Mouse (Mus musculus) midbrain, embryonic 10.5 days (tissue): ENCODE measurements around the gene Tmem132c. TPM values are rescaled to one million over a fixed set of nuclear protein-coding genes. Genes with fewer than 3 reads are reported as not detected.

ENCODE experiments used
- DNase-seq: peaks from one replicate; pipeline ENCODE4 v3.0.0-alpha.2; 2017; ENCODE audit warnings: low spot score
- H3K27ac ChIP-seq: fragments of 300-500 bp; sonication (generic); replicated peaks from 2 replicates; pipeline ENCODE4 v1.5.1; 2016; ENCODE audit warnings: mild to moderate bottlenecking
- H3K27me3 ChIP-seq: fragments of 300-500 bp; sonication (generic); 2 replicates; pipeline ENCODE4 v1.6.1; 2016; ENCODE audit warnings: low read depth, mild to moderate bottlenecking; ENCODE audit not compliant: poor library complexity, severe bottlenecking
- H3K36me3 ChIP-seq: fragments of 300-500 bp; sonication (generic); 2 replicates; pipeline ENCODE4 v1.6.1; 2016; ENCODE audit warnings: mild to moderate bottlenecking, moderate library complexity
- H3K4me1 ChIP-seq: fragments of 300-500 bp; sonication (generic); 2 replicates; pipeline ENCODE4 v1.6.1; 2016
- H3K4me3 ChIP-seq: fragments of 300-500 bp; sonication (generic); 2 replicates; pipeline ENCODE4 v1.5.1; 2016; ENCODE audit warnings: mild to moderate bottlenecking, moderate library complexity
- H3K9me3 ChIP-seq: fragments of 300-500 bp; sonication (generic); replicated peaks from 2 replicates; pipeline ENCODE4 v1.6.1; 2016; ENCODE audit warnings: mild to moderate bottlenecking
- WGBS: fragments of 180-500 bp; shearing (Covaris S2); methylation state at CpG from one replicate; pipeline ENCODE4 v1.1.7; 2016; 5-methylcytosine and 5-hydroxymethylcytosine counted together
- polyA plus RNA-seq: library from polyadenylated mRNA; unstranded; fragments of >200 nt; fragmentation: Nextera tagmentation; extraction: Ambion mirVana; gene quantifications from 2 replicates; pipeline ENCODE4 v1.2.1, GENCODE M21; 2016

Gene Tmem132c
- polyA plus RNA-seq, 1 experiment from 2014 or later, result 34.0 TPM

DNA sequence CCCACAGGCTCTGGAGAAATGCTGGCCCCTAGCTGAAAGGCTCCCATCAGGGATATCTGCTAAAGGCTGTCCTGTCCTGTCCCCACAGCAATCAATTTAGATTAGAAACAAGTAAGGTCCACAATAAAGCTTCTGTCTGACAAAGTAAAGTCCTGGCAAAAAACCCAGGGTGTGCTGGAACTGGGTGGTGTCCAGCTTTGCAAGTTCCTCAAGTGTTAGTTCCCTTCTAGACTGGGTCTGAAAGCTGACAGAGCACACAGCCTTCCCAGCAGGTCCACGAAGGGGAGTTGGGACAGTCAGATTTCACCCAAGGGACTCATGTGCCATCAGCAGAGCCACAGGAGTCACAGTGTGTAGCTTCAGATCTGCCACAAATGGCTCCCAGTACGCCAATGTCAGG, 365.9 kb downstream of the Tmem132c start:
- H3K4me3 ChIP-seq, result no peak overlapping the region
- DNase-seq, result no peak
- no peaks in the 10 kb centered on the region for H3K27me3 ChIP-seq
- WGBS, result 89% methylated on average over 2 of the region's 2 CpGs
- H3K9me3 ChIP-seq, result no peaks in the 10 kb centered on the region
- peaks cover 68% of the 10 kb centered on the region for H3K36me3 ChIP-seq
- H3K27ac ChIP-seq, result no peak overlapping the region
- H3K4me1 ChIP-seq, result 0 out of 2 replicates have a peak, but pooled peaks cover 5% of the 10 kb centered on the region

DNA sequence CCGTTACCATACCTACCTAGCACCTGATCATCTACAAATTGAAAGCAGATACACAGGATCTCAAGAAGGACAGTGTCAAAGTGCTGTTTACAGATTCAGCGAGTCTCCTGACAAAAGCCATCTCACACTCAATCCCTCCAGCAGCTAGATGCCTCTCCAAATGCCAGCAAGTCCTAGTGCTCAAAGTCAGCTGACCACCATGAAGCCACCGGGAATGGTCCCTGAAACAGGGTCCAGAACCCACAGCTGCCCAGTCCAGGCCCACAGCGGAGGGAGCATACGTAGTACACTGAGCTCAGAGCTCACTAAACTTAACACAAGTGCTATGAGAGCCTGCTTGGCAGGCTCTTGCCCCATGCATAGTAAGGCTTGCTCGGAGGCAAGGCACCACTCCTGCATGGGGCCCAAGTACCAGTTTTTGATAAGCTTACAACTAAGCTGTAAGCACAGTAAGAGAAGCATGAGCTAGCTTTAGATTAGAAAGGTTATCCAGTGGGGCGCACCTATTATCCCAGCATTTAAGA, 367.6 kb downstream of the Tmem132c start:
- peaks cover 50% of the 10 kb centered on the region for H3K36me3 ChIP-seq
- 0 out of 2 replicates have a peak, but pooled peaks cover 7% of the 10 kb centered on the region for H3K4me1 ChIP-seq
- no peak overlapping the region for H3K4me3 ChIP-seq
- no peaks in the 10 kb centered on the region for H3K27me3 ChIP-seq
- H3K27ac ChIP-seq, result no peak overlapping the region
- H3K9me3 ChIP-seq, result no peaks in the 10 kb centered on the region
- DNase-seq, result no peak
- WGBS, result 90% methylated on average over 7 of the region's 7 CpGs

DNA sequence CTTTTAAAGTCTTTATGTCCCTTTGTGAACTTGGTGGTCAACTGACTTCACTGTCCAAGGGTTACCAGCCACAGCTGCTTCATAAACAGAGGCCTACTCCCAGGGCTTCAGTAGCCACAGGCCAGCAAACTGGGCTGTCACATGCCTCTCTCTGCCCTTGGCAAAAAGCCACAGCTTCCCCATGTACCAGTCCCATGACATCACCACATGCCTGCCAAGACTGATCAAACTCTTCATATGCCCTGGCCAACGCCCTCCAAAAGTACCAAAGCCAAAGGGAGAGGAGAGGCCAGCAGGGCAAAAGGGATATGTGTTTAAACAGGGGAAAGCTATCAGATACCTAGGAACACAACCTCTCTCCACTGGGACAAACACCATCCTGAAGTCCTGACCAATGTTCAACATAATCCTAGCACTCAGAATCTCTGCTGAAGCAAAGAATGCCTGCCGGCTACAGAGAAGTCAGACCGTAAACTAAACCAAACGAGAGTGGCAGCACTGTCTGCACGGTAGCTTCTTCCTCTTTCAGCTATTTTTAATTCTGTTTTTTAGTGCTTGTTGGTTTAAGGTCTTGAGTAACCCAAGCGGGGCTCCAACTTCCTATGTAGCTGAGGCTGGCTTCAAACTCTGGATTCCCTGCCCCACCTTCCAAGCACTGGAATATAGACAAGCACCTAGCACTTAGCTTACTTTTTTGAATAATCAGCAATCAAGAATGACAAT, 369.3 kb downstream of the Tmem132c start:
- no peak overlapping the region for H3K27ac ChIP-seq
- H3K4me3 ChIP-seq, result no peak overlapping the region
- 89% methylated on average over 6 of the region's 6 CpGs for WGBS
- H3K36me3 ChIP-seq, result peaks cover 37% of the 10 kb centered on the region
- H3K4me1 ChIP-seq, result peaks cover 23% of the 10 kb centered on the region
- H3K9me3 ChIP-seq, result no peaks in the 10 kb centered on the region
- no peak for DNase-seq
- H3K27me3 ChIP-seq, result no peaks in the 10 kb centered on the region

DNA sequence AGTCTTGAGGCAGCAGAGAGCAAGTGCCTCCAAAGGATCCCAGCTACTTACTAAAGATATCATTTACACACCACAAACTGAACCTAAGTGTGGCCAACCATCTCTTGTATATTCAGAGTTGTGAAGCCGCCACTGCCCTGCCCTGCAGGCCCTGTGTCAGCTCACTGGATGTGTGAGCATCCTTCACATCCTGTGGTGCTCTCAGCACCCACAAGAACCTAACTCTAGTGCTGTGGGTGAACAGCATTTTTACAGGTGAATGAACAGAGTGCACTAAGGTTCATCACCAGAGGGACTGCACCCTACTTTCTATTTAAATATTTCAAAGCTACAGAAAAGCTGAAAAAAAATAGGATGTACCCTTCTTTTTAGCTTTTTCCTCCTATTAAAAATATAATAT, 370.3 kb downstream of the Tmem132c start:
- Histone ChIP-seq H3K27me3 (no peaks in the 10 kb centered on the region), H3K4me3 (no peak overlapping the region), H3K9me3 (no peaks in the 10 kb centered on the region), H3K36me3 (peaks cover 28% of the 10 kb centered on the region), H3K4me1 (peaks cover 31% of the 10 kb centered on the region), H3K27ac (no peak overlapping the region)
- DNase-seq, result no peak
- 94% methylated on average over 1 of the region's 1 CpGs for WGBS

DNA sequence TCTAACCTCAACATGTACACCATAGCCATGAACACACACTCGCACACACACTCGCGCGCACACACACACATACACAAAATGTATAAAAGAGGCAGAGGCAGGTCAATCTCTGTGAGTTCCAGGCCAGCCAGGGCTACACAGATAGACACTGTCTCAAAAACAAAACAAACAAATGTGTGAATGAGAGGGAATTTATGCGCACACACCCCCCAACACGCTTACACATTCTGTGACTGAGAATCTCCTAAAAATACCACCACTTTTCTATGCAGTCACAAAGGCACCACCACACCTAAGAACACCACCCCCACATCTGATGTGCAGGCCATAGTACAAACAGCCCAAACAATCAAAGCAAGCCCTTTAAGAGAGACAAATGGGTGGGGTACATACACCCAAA, 370.8 kb downstream of the Tmem132c start:
- WGBS, result 90% methylated on average over 6 of the region's 6 CpGs
- Histone ChIP-seq H3K4me1 (peaks cover 31% of the 10 kb centered on the region), H3K4me3 (no peak overlapping the region), H3K27me3 (no peaks in the 10 kb centered on the region), H3K9me3 (no peaks in the 10 kb centered on the region), H3K36me3 (peaks cover 23% of the 10 kb centered on the region), H3K27ac (no peak overlapping the region)
- DNase-seq, result no peak
